Mouse (Mus musculus): ENCODE results near the gene 1700001O22Rik.

DNA sequence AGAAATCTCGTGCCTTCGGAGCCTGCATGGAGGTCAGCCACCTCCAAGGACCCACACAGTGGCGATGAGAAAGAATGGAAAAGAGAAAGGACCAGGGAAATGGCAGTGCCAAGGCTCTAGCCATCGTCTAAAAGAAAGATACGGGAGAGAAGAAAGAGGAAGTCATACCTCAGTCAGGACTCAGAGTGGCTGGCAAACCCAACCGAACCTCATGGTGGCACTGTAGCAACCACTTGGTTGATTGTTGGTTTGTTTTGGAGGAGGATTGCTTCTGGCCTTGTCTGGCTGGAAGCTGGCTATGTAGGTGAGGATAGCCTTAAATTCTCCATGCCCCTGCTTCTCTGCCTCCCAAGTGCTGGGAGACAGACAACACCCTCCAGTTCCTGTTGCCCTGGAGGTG, 34.3 kb downstream of the 1700001O22Rik start:
- TF ChIP-seq CTCF (conservative IDR thresholded peaks at IDR 0.05; ENCODE audit: low read length) (no peak), POU5F1 (IDR thresholded peaks at IDR 0.05; ENCODE audit: borderline replicate concordance, low read length) (no peak), NANOG (IDR thresholded peaks at IDR 0.05; ENCODE audit: borderline replicate concordance, low read length) (no peak)

Measured in E14TG2a.4 (cell line).